ENCODE assay signal across 8 mouse cellular contexts in genomic region chr7:116644902-116645650, GRCm38 (mm10).
DNase-seq lines count a peak whose midpoint lies in the region; ATAC-seq and TF ChIP-seq lines count a peak whose summit lies in the region.
"Had no signal": no experiment of that assay in that cellular context is flagged by ENCODE, and none has a peak within 500 bp of the region (broad histone marks: within the 10 kb centered on the region; RNA-seq: fewer than 3 reads in every experiment).

No protein-coding gene starts in this region.

- no peaks in the 10 kb centered on the region for H3K9me3 ChIP-seq in embryonic facial prominence, embryonic 10.5 days
- H3K9me3 ChIP-seq in limb, embryonic 14.5 days (ENCODE audit: control insufficient read depth, low read length) = no peaks in the 10 kb centered on the region
- H3K9me3 ChIP-seq: stomach, embryonic 15.5 days had no signal

- no peak overlapping the region for H3K4me2 ChIP-seq in limb, embryonic 14.5 days (replicated peaks; ENCODE audit: low read depth, low read length, severe bottlenecking)
- H3K4me2 ChIP-seq: stomach, embryonic 15.5 days had no signal

- no peak overlapping the region for H3K4me3 ChIP-seq in spleen, adult 2 months (ENCODE audit: extremely low read depth, insufficient read depth, insufficient read length)
- no peak overlapping the region for H3K4me3 ChIP-seq in embryonic facial prominence, embryonic 10.5 days
- H3K4me3 ChIP-seq in limb, embryonic 14.5 days (replicated peaks; ENCODE audit: low read length) = no peak overlapping the region
- H3K4me3 ChIP-seq: stomach, embryonic 15.5 days had no signal

- TF ChIP-seq CTCF in spleen, adult 2 months (IDR thresholded peaks at IDR 0.05; ENCODE audit: extremely low read depth, insufficient read depth, insufficient read length, insufficient replicate concordance) = peak; percentile 31; the same call in 1 of the 2 replicates

- H3K9ac ChIP-seq in limb, embryonic 14.5 days (ENCODE audit: low read depth, low read length, severe bottlenecking) = no peak overlapping the region
- H3K9ac ChIP-seq: stomach, embryonic 15.5 days had no signal

- no peaks in the 10 kb centered on the region for H3K4me1 ChIP-seq in spleen, adult 2 months (ENCODE audit: control insufficient read depth, insufficient read depth, insufficient read length)
- H3K4me1 ChIP-seq in embryonic facial prominence, embryonic 10.5 days = no peaks in the 10 kb centered on the region
- no peaks in the 10 kb centered on the region for H3K4me1 ChIP-seq in limb, embryonic 14.5 days (ENCODE audit: control insufficient read depth, insufficient read depth, low read length)
- H3K4me1 ChIP-seq: stomach, embryonic 15.5 days had no signal

- DNase-seq in spleen, adult 2 months (ENCODE audit: low read depth in 1 of 2, low spot score in 2 of 2) = peak; percentile 27 to 29
- DNase-seq in spleen, adult 12 weeks (ENCODE audit: low spot score) = no peak
- DNase-seq in adrenal gland, adult 2 months = peak; percentile 27
- peak; percentile 65 for DNase-seq in embryonic facial prominence, embryonic 10.5 days (ENCODE audit: low spot score)
- peak; percentile 52 for DNase-seq in kidney, adult 9 months
- DNase-seq in limb, embryonic 14.5 days (ENCODE audit: low spot score) = peak; percentile 86
- DNase-seq in right cerebral cortex, postnatal 14 days = peak; percentile 62

- ATAC-seq in limb, embryonic 14.5 days (ENCODE audit: low FRiP score, low read depth) = 0 out of 2 replicates have a peak, but pooled peaks have one; percentile 34

- no peaks in the 10 kb centered on the region for H3K27me3 ChIP-seq in spleen, adult 2 months (ENCODE audit: control insufficient read depth, insufficient read depth, low read length)
- no peaks in the 10 kb centered on the region for H3K27me3 ChIP-seq in embryonic facial prominence, embryonic 10.5 days (replicated peaks; ENCODE audit: low read depth, poor library complexity, severe bottlenecking)
- H3K27me3 ChIP-seq in limb, embryonic 14.5 days (ENCODE audit: control insufficient read depth, insufficient read depth, low read length) = no peaks in the 10 kb centered on the region
- H3K27me3 ChIP-seq: stomach, embryonic 15.5 days had no signal

- 50% methylated on average over 10 of the region's 10 CpGs for WGBS in spleen, adult 2 months
- WGBS in embryonic facial prominence, embryonic 10.5 days = 56% methylated on average over 10 of the region's 10 CpGs
- 51% methylated on average over 10 of the region's 10 CpGs for WGBS in limb, embryonic 14.5 days

- no peaks in the 10 kb centered on the region for H3K36me3 ChIP-seq in spleen, adult 2 months (ENCODE audit: control insufficient read depth, insufficient read depth, low read length)
- H3K36me3 ChIP-seq in embryonic facial prominence, embryonic 10.5 days (replicated peaks) = no peaks in the 10 kb centered on the region
- H3K36me3 ChIP-seq in limb, embryonic 14.5 days (ENCODE audit: control insufficient read depth, insufficient read depth, low read length) = no peaks in the 10 kb centered on the region
- H3K36me3 ChIP-seq: stomach, embryonic 15.5 days had no signal

- TF ChIP-seq POLR2A in spleen, adult 2 months (IDR thresholded peaks at IDR 0.05; ENCODE audit: low read depth, low read length) = no peak
- no peak for TF ChIP-seq POLR2A in limb, embryonic 14.5 days (IDR thresholded peaks at IDR 0.05; ENCODE audit: borderline replicate concordance, extremely low read depth, insufficient read depth, insufficient read length)

- no peak overlapping the region for H3K27ac ChIP-seq in spleen, adult 2 months (ENCODE audit: insufficient read depth, low read length)
- H3K27ac ChIP-seq in embryonic facial prominence, embryonic 10.5 days (replicated peaks) = no peak overlapping the region
- H3K27ac ChIP-seq in limb, embryonic 14.5 days (replicated peaks; ENCODE audit: low read depth, low read length) = no peak overlapping the region
- H3K27ac ChIP-seq: stomach, embryonic 15.5 days had no signal
